Mouse (Mus musculus): ENCODE measurements around the gene Topors.

DNA sequence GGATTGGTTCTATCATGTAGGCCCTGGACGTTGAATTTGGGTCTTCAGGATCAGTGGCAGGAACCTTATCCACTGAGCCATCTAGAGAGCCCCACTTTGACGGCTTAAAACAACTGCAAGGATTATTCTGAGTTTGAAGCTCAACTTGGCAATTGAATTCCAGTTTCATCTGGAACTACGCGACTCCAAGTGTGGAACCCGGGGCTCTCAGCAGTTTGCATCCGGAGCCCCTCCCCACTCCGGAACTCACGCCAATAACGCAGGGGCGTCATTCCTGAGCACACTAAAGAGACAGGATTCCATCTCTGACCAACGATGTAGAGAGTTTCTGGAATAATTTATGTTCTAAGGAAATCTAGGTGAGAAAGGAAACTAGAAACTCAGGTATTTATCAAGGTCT is 42.5 kb downstream of the Topors start:
- TF ChIP-seq CTCF (IDR thresholded peaks at IDR 0.05; ENCODE audit: control insufficient read depth, insufficient read depth, low read length) = no peak
- TF ChIP-seq POLR2A (IDR thresholded peaks at IDR 0.05; ENCODE audit: borderline replicate concordance, control insufficient read depth, low read depth, low read length) = no peak
